Mouse (Mus musculus) embryonic facial prominence, embryonic 14.5 days (tissue): ENCODE measurements around the gene Olfr1392. TPM values are rescaled to one million over a fixed set of nuclear protein-coding genes. Genes with fewer than 3 reads are reported as not detected.
A peak's percentile ranks its signal among the peaks of the same experiment; 100 is the strongest.
"Not testable (repeated sequence)": the region's sequence is repeated elsewhere in the genome, so short reads cannot be mapped to it uniquely, and the experiment has no call there.

ENCODE experiments used
- ATAC-seq: fragments of 200-750 bp; cut with Nextera tagmentation; 2 replicates; pipeline ENCODE4 v1.8.0; 2017; ENCODE audit warnings: low read depth, moderate number of reproducible peaks, moderate TSS enrichment
- DNase-seq: peaks from one replicate; pipeline ENCODE4 v3.0.0-alpha.2; 2015; ENCODE audit warnings: low spot score
- H3K27ac ChIP-seq: fragments of 300-500 bp; sonication (generic); replicated peaks from 2 replicates; pipeline ENCODE4 v1.5.1; 2014; ENCODE audit warnings: low read depth, mild to moderate bottlenecking, low read length, moderate library complexity
- H3K27me3 ChIP-seq: fragments of 300-500 bp; sonication (generic); replicated peaks from 2 replicates; pipeline ENCODE4 v1.6.1; 2014; ENCODE audit warnings: low read length; ENCODE audit not compliant: control insufficient read depth, insufficient read depth
- H3K36me3 ChIP-seq: fragments of 300-500 bp; sonication (generic); 2 replicates; pipeline ENCODE4 v1.6.1; 2014; ENCODE audit warnings: low read length, mixed read lengths; ENCODE audit not compliant: control insufficient read depth, insufficient read depth
- H3K4me1 ChIP-seq: fragments of 300-500 bp; sonication (generic); 2 replicates; pipeline ENCODE4 v1.6.1; 2014; ENCODE audit warnings: antibody characterized with exemption, low read length; ENCODE audit not compliant: control insufficient read depth, insufficient read depth
- H3K4me2 ChIP-seq: fragments of 300-500 bp; sonication (generic); 2 replicates; pipeline ENCODE4 v1.6.1; 2014; ENCODE audit warnings: low read depth, mild to moderate bottlenecking, low read length, moderate library complexity, mixed read lengths
- H3K4me3 ChIP-seq: fragments of 300-500 bp; sonication (generic); 2 replicates; pipeline ENCODE4 v1.5.1; 2014; ENCODE audit warnings: low read depth, mild to moderate bottlenecking, low read length
- H3K9ac ChIP-seq: fragments of 300-500 bp; sonication (generic); 2 replicates; pipeline ENCODE4 v1.6.1; 2014; ENCODE audit warnings: low read depth, mild to moderate bottlenecking, low read length, moderate library complexity, mixed read lengths
- H3K9me3 ChIP-seq: fragments of 300-500 bp; sonication (generic); 2 replicates; pipeline ENCODE4 v1.6.1; 2016; ENCODE audit warnings: low read length; ENCODE audit not compliant: control insufficient read depth
- WGBS: fragments of 180-500 bp; shearing (Covaris S2); extraction: QIAGEN DNeasy Blood & Tissue Kit; methylation state at CpG from one replicate; pipeline ENCODE4 v1.1.7; 2014; 5-methylcytosine and 5-hydroxymethylcytosine counted together
- polyA plus RNA-seq: library from polyadenylated mRNA; unstranded; fragments of >200 nt; fragmentation: Nextera tagmentation; extraction: Ambion mirVana; gene quantifications from 2 replicates; pipeline ENCODE4 v1.2.1, GENCODE M21; 2014

Gene Olfr1392
- polyA plus RNA-seq, 1 experiment from 2014 or later, result 0.07 TPM

DNA sequence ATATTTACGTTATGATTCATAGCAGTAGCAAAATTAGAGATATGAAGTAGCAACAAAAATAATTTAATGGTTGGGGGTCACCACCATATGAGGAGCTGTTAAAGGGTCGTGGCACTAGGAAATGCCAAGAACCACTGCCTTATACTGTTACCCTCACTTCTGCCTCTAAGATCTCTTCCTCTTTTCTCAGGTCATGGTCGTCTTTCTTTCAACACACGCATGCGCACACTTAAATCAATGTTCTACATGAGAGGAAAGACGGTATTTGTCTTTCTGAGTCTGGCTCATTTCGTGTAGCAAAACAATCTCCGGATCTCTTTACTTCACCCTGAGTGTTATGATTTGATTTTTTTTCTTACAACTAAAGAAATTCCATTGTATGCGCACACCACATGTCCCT is 15.3 kb upstream of the Olfr1392 start:
- Histone ChIP-seq H3K4me3 (no peak overlapping the region), H3K27me3 (no peaks in the 10 kb centered on the region), H3K36me3 (no peaks in the 10 kb centered on the region), H3K4me1 (no peaks in the 10 kb centered on the region), H3K9me3 (no peaks in the 10 kb centered on the region), H3K27ac (no peak overlapping the region), H3K4me2 (no peak overlapping the region), H3K9ac (no peak overlapping the region)
- WGBS, result 88% methylated on average over 9 of the region's 9 CpGs
- DNase-seq (no peak), ATAC-seq (no peak)

DNA sequence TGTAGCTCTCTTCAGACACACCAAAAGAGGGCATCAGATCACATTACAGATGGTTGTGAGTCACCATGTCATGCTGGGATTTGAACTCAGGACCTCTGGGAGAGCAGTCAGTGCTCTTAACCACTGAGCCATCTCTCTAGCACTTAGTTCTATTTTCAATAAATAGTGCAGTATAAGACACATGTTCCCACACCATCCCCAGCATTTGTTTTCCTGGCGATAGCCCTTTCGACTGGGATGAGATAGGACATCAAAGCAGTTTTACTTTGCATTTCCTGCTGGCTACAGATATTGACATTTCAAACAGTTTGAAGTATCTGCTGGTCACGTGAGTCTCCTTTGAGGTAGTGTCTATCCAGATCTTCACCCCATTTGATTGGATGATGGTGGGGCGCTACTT is 14.7 kb upstream of the Olfr1392 start:
- no peak overlapping the region for H3K4me3 ChIP-seq
- 89% methylated on average over 4 of the region's 4 CpGs for WGBS
- no peak for DNase-seq
- H3K4me2 ChIP-seq, result no peak overlapping the region
- H3K4me1 ChIP-seq, result no peaks in the 10 kb centered on the region
- H3K27me3 ChIP-seq, result no peaks in the 10 kb centered on the region
- H3K9ac ChIP-seq, result no peak overlapping the region
- H3K36me3 ChIP-seq, result no peaks in the 10 kb centered on the region
- H3K9me3 ChIP-seq, result no peaks in the 10 kb centered on the region
- H3K27ac ChIP-seq, result no peak overlapping the region
- no peak for ATAC-seq

DNA sequence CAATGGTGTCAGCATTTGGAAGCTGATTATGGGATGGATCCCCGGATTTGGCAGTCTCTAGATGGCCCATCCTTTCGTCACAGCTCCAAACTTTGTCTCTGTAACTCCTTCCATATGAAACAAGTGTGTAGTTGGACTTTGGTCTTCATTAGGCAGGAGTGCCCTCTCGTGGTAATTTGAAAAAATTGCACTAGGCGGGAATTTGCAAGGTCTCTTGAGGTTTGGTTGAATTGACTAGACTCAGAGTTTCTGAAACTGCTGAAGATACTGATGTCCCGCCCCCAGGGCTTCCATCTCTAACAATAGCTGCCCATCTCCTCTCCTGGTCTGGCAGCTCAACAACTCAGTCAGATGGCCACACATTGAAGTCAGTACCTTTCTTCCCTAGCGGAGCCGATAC is 13.7 kb upstream of the Olfr1392 start:
- Histone ChIP-seq H3K4me1 (no peaks in the 10 kb centered on the region), H3K4me2 (no peak overlapping the region), H3K4me3 (no peak overlapping the region), H3K9ac (no peak overlapping the region), H3K36me3 (no peaks in the 10 kb centered on the region), H3K27me3 (no peaks in the 10 kb centered on the region), H3K27ac (no peak overlapping the region), H3K9me3 (no peaks in the 10 kb centered on the region)
- no peak for ATAC-seq
- WGBS, result 25% methylated on average over 7 of the region's 7 CpGs
- DNase-seq, result peak; percentile 71

DNA sequence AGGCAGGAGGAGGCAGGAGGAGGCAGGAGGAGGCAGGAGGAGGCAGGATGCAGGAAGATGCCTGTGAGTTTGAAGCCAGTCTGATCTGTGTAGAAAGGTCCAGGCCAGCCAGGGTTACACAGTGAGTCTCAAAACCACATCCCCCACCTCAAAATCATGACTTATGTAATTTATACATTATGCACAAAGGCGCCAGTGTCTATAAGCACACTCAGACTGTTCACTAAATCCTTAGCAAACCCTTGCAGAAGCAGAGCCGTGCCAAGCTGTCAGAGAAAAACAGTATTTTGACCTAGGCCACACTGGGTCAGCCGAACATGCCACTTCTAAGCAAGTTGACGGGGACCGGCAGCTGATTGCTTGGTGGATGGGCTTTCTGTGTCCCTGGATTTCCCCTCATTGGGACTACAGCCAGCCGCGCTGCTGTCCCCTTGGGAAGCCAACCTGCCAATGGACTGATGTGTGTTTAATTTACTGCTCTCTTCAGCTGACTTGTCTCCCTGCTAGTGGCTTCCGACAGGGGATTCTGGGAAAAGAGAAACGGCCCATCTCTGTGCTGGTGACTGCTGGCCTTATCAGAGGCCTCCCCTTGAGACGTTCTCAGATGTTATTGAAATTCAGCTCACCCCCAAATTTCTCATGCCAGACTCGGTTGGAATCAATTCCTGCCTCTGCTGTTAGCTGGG is 11.1 kb upstream of the Olfr1392 start:
- no peaks in the 10 kb centered on the region for H3K9me3 ChIP-seq
- no peak for DNase-seq
- H3K36me3 ChIP-seq, result no peaks in the 10 kb centered on the region
- H3K27me3 ChIP-seq, result no peaks in the 10 kb centered on the region
- WGBS, result 52% methylated on average over 11 of the region's 11 CpGs
- no peaks in the 10 kb centered on the region for H3K4me1 ChIP-seq
- H3K4me2 ChIP-seq, result no peak overlapping the region
- ATAC-seq, result no peak
- no peak overlapping the region for H3K27ac ChIP-seq
- H3K4me3 ChIP-seq, result no peak overlapping the region
- no peak overlapping the region for H3K9ac ChIP-seq

DNA sequence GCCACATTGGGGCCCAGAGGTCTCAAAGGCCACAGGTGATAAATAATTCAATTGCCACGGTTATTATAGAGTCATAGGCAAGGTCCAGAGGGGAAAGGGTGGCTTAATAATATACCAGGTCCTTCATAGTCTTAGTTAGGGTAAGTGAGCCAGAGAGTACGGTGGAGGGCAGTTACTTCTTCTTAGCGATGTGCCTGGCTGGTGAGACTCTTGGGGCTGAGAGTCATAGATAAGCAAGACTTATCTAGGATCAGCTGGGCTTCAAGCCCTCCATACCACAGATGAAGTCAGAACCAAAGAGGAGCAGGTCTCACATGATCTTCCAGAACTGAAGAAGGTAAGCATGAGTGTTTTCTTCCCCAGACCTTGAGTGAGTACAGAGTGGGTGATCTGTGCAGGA is 6.9 kb upstream of the Olfr1392 start, which contains the start of gene Olfr1393:
TSS of gene Olfr1393 (plus strand) at position 83 of the 400 bp plus-strand sequence.
- no peak for ATAC-seq
- Histone ChIP-seq H3K9me3 (no peaks in the 10 kb centered on the region), H3K27ac (no peak within 1 kb of the TSS), H3K4me2 (no peak within 1 kb of the TSS), H3K9ac (no peak within 1 kb of the TSS), H3K4me3 (no peak within 1 kb of the TSS), H3K36me3 (no peaks in the 10 kb centered on the region), H3K27me3 (no peaks in the 10 kb centered on the region), H3K4me1 (no peaks in the 10 kb centered on the region)
- 84% methylated on average over 3 of the region's 3 CpGs for WGBS
- DNase-seq, result no peak

DNA sequence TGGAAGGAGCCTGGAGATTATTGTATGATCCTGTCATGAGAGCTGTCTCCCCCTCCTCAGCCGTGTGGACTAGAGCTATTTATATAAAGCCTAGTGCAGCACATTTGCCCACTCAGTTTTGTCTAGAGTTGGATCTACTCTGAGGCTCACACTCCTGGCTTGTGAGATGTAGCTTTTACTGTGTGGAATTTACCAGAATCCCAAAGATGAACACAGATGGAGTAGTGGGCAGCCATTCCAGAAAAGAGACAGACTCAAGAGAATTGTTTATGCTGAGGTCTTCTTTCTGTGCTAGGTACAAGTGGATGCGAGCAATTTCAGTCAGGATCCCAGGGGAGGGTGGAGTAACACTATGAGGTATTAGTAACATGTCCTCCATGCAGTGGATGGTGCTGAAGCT is 2.2 kb downstream of the Olfr1392 start:
- DNase-seq (no peak), ATAC-seq (no peak)
- no peaks in the 10 kb centered on the region for H3K9me3 ChIP-seq
- H3K9ac ChIP-seq, result no peak overlapping the region
- 68% methylated on average over 2 of the region's 2 CpGs for WGBS
- no peak overlapping the region for H3K27ac ChIP-seq
- no peak overlapping the region for H3K4me2 ChIP-seq
- H3K36me3 ChIP-seq, result no peaks in the 10 kb centered on the region
- H3K4me1 ChIP-seq, result no peaks in the 10 kb centered on the region
- no peaks in the 10 kb centered on the region for H3K27me3 ChIP-seq
- H3K4me3 ChIP-seq, result no peak overlapping the region

DNA sequence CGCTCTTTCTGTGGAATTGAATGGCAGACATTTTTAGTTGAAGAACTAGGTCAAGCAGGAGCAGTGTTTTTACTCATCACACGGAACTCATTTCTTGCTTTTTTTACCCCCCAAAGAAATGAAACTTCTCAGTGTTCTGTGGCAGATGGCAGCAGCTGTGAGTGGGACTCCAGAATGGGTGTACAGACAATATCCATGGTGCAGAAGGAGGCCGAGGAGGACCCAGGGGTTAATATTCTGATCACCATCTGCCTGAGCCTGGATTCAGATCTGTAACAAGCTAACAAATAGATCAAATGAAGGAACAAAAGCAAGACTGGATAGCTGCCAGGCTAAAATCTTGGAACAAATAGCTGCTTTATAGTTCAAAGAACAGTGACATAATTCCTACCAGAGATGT is 7.7 kb downstream of the Olfr1392 start:
- DNase-seq, result peak; percentile 20
- H3K4me2 ChIP-seq, result no peak overlapping the region
- no peak for ATAC-seq
- 68% methylated on average over 3 of the region's 3 CpGs for WGBS
- no peak overlapping the region for H3K9ac ChIP-seq
- no peak overlapping the region for H3K4me3 ChIP-seq
- H3K27me3 ChIP-seq, result no peaks in the 10 kb centered on the region
- H3K4me1 ChIP-seq, result no peaks in the 10 kb centered on the region
- no peak overlapping the region for H3K27ac ChIP-seq
- no peaks in the 10 kb centered on the region for H3K9me3 ChIP-seq
- H3K36me3 ChIP-seq, result no peaks in the 10 kb centered on the region

DNA sequence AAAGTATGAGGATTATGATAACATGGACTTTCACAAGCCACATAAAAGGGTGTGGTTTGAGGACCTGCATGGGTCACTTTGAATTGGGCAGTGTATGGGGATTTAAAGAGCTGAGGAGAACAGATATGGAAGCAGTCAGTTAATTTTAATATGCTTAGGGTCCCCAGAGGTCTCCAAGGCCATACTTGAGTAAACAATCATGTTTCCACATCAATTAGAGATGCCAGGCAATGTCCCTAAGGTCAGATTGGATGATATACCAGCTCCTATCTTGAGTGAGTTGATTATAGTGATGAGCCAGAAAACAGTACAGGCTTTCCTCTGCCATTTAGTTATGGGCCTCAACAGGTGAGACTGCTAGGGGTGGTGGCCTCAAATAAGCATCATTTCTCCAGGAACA is 19.4 kb downstream of the Olfr1392 start, which contains the start of gene Olfr10:
TSS of gene Olfr10 (plus strand) at position 301 of the 400 bp plus-strand sequence.
- Histone ChIP-seq H3K36me3 (no peaks in the 10 kb centered on the region), H3K4me2 (no peak within 1 kb of the TSS), H3K4me1 (no peaks in the 10 kb centered on the region), H3K27me3 (no peaks in the 10 kb centered on the region), H3K9ac (no peak within 1 kb of the TSS), H3K4me3 (no peak within 1 kb of the TSS), H3K27ac (no peak within 1 kb of the TSS), H3K9me3 (no peaks in the 10 kb centered on the region)
- ATAC-seq (no peak), DNase-seq (no peak)

DNA sequence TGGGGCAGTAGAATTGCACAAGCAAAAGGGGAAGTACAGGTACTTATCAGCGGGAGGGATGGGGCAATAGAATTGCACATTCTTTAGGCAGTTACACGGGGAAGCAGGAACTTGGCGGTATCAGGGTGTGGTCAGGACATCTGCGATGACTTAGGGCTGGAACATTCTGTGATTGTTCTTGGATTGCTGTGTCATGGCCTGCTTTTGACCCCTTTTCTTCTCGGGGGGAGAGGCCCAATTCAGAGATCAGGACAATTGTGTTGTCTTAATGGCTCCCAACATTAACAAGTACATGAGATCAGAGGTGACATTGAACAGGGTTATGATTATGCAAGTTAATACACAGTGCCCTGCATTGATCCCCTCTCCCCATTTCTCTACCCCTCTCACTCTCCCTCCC is 23.5 kb downstream of the Olfr1392 start:
- 86% methylated on average over 5 of the region's 5 CpGs for WGBS
- not testable (repeated sequence) for H3K9ac ChIP-seq, ATAC-seq

More for the DNA sequence above, 23.5 kb downstream of the Olfr1392 start:
- not testable (repeated sequence) for H3K36me3 ChIP-seq, H3K4me3 ChIP-seq, DNase-seq, H3K4me1 ChIP-seq, H3K27ac ChIP-seq, H3K9me3 ChIP-seq, H3K4me2 ChIP-seq, H3K27me3 ChIP-seq
